Mouse (Mus musculus) CD4-positive, CD25-positive, alpha-beta regulatory T cell, adult 2 months (primary cell): ENCODE results near the gene Dynlrb2.

Source experiments
- DNase-seq: peaks from one replicate; pipeline ENCODE4 v3.0.0-alpha.2; 2012; ENCODE audit warnings: low read depth, low spot score

Dynlrb2 gene

GRCm38 (mm10) chr8:116504477-116505120 is at the start of gene Dynlrb2:
Dynlrb2 (plus strand) TSS chr8:116504974.
- peak; percentile 98 for DNase-seq

- no peak for DNase-seq
Observed at GRCm38 (mm10) chr8:116458569-116458968, 46.2 kb upstream of the Dynlrb2 start.

- DNase-seq, result peak; percentile 46
Observed at GRCm38 (mm10) chr8:116461472-116461871, 43.3 kb upstream of the Dynlrb2 start.

- DNase-seq, result no peak
Observed at GRCm38 (mm10) chr8:116466586-116466985, 38.2 kb upstream of the Dynlrb2 start.

GRCm38 (mm10) chr8:116467027-116467426 is 37.7 kb upstream of the Dynlrb2 start:
- no peak for DNase-seq

- peak; percentile 40 for DNase-seq
Observed at GRCm38 (mm10) chr8:116477941-116478340, 26.8 kb upstream of the Dynlrb2 start.

- peak; percentile 68 for DNase-seq
Observed at GRCm38 (mm10) chr8:116478681-116479080, 26.1 kb upstream of the Dynlrb2 start.

GRCm38 (mm10) chr8:116480894-116481293 is 23.9 kb upstream of the Dynlrb2 start:
- DNase-seq, result peak; percentile 84

- no peak for DNase-seq
Observed at GRCm38 (mm10) chr8:116482738-116483137, 22.0 kb upstream of the Dynlrb2 start.

GRCm38 (mm10) chr8:116484087-116484486 is 20.7 kb upstream of the Dynlrb2 start:
- peak; percentile 63 for DNase-seq

- DNase-seq, result no peak
Observed at GRCm38 (mm10) chr8:116488546-116488945, 16.2 kb upstream of the Dynlrb2 start.

- no peak for DNase-seq
Observed at GRCm38 (mm10) chr8:116500057-116500809, 4.5 kb upstream of the Dynlrb2 start.

- no peak for DNase-seq
Observed at GRCm38 (mm10) chr8:116508721-116509120, 3.9 kb downstream of the Dynlrb2 start.

- DNase-seq, result no peak
Observed at GRCm38 (mm10) chr8:116509247-116509646, 4.5 kb downstream of the Dynlrb2 start.

- DNase-seq, result no peak
Observed at GRCm38 (mm10) chr8:116519676-116520075, 14.9 kb downstream of the Dynlrb2 start.

GRCm38 (mm10) chr8:116521208-116521607 is 16.4 kb downstream of the Dynlrb2 start:
- DNase-seq, result no peak

GRCm38 (mm10) chr8:116521641-116522040 is 16.9 kb downstream of the Dynlrb2 start:
- DNase-seq, result no peak

- no peak for DNase-seq
Observed at GRCm38 (mm10) chr8:116522104-116522767, 17.5 kb downstream of the Dynlrb2 start.

- no peak for DNase-seq
Observed at GRCm38 (mm10) chr8:116524915-116525314, 20.1 kb downstream of the Dynlrb2 start.

GRCm38 (mm10) chr8:116528736-116529135 is 24.0 kb downstream of the Dynlrb2 start:
- no peak for DNase-seq

- DNase-seq, result peak; percentile 51
Observed at GRCm38 (mm10) chr8:116533081-116533480, 28.3 kb downstream of the Dynlrb2 start.

- DNase-seq, result peak; percentile 11
Observed at GRCm38 (mm10) chr8:116536786-116537185, 32.0 kb downstream of the Dynlrb2 start.
